Mouse (Mus musculus) embryonic facial prominence, embryonic 13.5 days (tissue): Measurements from ENCODE around the gene Surf6. TPM values are rescaled to one million over a fixed set of nuclear protein-coding genes. Genes with fewer than 3 reads are reported as not detected.
"Not testable (repeated sequence)": the region's sequence is repeated elsewhere in the genome, so short reads cannot be mapped to it uniquely, and the experiment has no call there.

ENCODE experiments used
- ATAC-seq: fragments of 200-750 bp; cut with Nextera tagmentation; 2 replicates; pipeline ENCODE4 v1.8.0; 2017; ENCODE audit warnings: low read depth; ENCODE audit not compliant: insufficient number of reproducible peaks, insufficient read depth, low FRiP score, low TSS enrichment
- H3K27ac ChIP-seq: fragments of 300-500 bp; sonication (generic); 2 replicates; pipeline ENCODE4 v1.5.1; 2015; ENCODE audit warnings: moderate library complexity, mild to moderate bottlenecking, inconsistent platforms
- H3K27me3 ChIP-seq: fragments of 300-500 bp; sonication (generic); 2 replicates; pipeline ENCODE4 v1.6.1; 2015; ENCODE audit warnings: mild to moderate bottlenecking, inconsistent platforms
- H3K36me3 ChIP-seq: fragments of 300-500 bp; sonication (generic); 2 replicates; pipeline ENCODE4 v1.6.1; 2015; ENCODE audit warnings: mild to moderate bottlenecking, inconsistent platforms
- H3K4me1 ChIP-seq: fragments of 300-500 bp; sonication (generic); 2 replicates; pipeline ENCODE4 v1.6.1; 2015; ENCODE audit warnings: inconsistent platforms
- H3K4me2 ChIP-seq: fragments of 300-500 bp; sonication (generic); 2 replicates; pipeline ENCODE4 v1.6.1; 2015; ENCODE audit warnings: moderate library complexity, mild to moderate bottlenecking, inconsistent platforms
- H3K4me3 ChIP-seq: fragments of 300-500 bp; sonication (generic); 2 replicates; pipeline ENCODE4 v1.5.1; 2015; ENCODE audit warnings: mild to moderate bottlenecking, inconsistent platforms
- H3K9ac ChIP-seq: fragments of 300-500 bp; sonication (generic); 2 replicates; pipeline ENCODE4 v1.6.1; 2015; ENCODE audit warnings: mild to moderate bottlenecking, inconsistent platforms
- H3K9me3 ChIP-seq: fragments of 300-500 bp; sonication (generic); 2 replicates; pipeline ENCODE4 v1.6.1; 2016; ENCODE audit warnings: inconsistent platforms
- WGBS: fragments of 180-500 bp; shearing (Covaris S2); methylation state at CpG from one replicate; pipeline ENCODE4 v1.1.7; 2015; ENCODE audit warnings: mixed read lengths; 5-methylcytosine and 5-hydroxymethylcytosine counted together
- polyA plus RNA-seq: library from polyadenylated mRNA; unstranded; fragments of >200 nt; fragmentation: Nextera tagmentation; extraction: Ambion mirVana; gene quantifications from 2 replicates; pipeline ENCODE4 v1.2.1, GENCODE M21; 2015

Gene Surf6
- polyA plus RNA-seq, 1 experiment from 2014 or later = 32.9 TPM

DNA sequence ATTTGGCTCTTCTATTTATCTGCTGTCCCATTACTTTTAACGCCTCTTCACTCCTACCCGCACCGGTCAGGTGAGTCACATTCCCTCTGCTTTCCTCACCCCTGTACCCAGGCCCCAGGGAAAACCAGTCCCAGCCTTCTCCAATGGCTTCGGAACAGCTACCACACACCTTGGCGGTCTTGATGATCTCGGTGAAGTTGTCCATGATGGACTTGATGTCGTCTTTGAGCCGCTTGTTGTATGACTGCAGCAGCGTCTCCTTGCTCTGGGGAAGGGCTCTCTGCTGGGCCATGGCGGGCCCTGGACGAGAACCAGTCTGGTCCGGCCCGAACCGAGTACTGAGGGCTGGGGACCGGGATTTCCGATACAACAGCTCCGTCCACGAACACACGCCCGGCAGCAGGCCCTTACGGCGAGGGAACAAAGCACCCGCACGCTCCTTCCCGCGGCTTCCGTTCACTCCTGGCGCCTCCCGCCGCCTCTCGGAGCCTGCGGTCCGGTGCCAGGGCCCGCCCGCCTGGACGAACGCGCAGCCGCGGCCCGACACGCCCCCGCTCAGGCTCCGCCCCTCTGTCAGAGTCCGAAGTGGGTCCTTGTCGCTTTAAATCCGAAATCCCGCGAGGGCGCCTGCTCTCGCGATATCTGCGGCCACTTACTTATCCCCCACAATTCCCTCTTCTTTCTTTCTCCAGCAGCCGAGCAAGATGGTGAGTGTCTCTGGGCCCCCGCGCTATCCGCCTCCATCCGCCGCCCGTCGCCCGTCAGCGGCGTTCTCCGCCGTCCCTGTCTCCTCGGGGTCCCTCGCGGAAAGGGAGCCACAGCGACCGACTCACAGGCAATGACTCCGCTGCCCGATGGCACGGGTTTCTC is 7.7 kb upstream of the Surf6 start, which contains the start of the genes Med22 and Rpl7a:
TSS of gene Med22 (minus strand) at position 554 of the 870 bp plus-strand sequence.
TSS of gene Rpl7a (plus strand) at position 641 of the 870 bp plus-strand sequence.
- Histone ChIP-seq H3K36me3 (peaks cover 66% of the 10 kb centered on the region), H3K4me2 (peak within 1 kb of the TSS; percentile 99), H3K27ac (peak within 1 kb of the TSS; percentile 93), H3K4me1 (peaks cover 44% of the 10 kb centered on the region), H3K9me3 (no peaks in the 10 kb centered on the region), H3K4me3 (peak within 1 kb of the TSS; percentile 88), H3K9ac (peak within 1 kb of the TSS; percentile 99), H3K27me3 (no peaks in the 10 kb centered on the region)
- under 1% methylated on average over 74 of the region's 74 CpGs for WGBS
- peak; percentile 87 for ATAC-seq

DNA sequence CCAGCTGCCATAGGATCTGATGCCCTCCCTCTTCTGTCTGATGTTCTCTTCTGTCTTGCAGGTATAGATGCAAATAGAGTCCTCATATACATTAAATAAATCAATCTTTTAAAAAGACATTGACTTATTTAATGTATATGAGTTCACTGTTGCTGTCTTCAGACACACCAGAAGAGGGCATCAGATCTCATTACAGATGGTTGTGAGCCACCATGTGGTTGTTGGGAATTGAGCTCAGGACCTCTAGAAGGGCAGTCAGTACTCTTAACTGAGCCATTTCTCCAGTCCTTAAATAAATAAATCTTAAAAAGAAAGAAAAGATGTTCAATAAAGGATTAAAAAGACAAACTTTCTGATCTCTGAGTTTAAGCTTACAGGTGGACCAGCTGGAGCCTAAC is 6.7 kb upstream of the Surf6 start:
- H3K9me3 ChIP-seq = no peaks in the 10 kb centered on the region
- peaks cover 35% of the 10 kb centered on the region for H3K4me1 ChIP-seq
- H3K27ac ChIP-seq = peak overlapping the region; percentile 93
- H3K36me3 ChIP-seq = peaks cover 70% of the 10 kb centered on the region
- ATAC-seq = no peak
- peak overlapping the region; percentile 79 for H3K4me2 ChIP-seq
- H3K27me3 ChIP-seq = no peaks in the 10 kb centered on the region
- H3K9ac ChIP-seq = peak overlapping the region; percentile 99
- peak overlapping the region; percentile 88 for H3K4me3 ChIP-seq

DNA sequence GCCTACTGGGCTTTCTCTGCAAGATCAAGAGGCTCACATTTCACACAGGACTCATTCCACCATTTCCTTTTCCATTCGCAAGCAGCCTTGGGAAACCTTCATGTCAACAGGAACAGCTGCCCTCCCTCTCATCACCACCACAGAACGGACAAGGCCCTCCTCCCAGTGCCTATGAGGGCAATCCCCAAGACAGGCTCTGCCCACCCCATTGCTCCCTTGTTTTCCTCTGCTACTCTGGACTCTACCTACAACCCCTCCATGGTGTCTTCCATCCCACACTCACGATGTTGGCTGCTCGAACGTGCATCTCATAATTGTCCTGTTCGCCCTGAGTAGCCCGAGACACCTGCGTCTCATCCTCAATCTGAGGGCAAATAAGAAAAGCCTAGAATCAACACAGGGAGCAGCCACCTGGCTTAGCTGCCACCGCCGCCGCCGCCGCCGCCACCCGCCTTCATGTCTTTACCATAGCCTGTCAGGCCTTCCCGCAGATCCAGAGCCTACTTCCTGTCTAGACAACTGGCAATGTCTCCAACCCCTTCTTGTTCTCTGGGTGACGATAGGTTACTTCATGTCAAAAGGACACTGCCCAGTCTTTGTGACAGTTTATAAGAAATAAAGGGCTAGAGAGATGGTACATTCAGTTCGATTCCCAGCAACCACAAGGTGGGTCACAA is 6.2 kb upstream of the Surf6 start:
- ATAC-seq = no peak
- no peak overlapping the region for H3K27ac ChIP-seq
- H3K4me3 ChIP-seq = peak overlapping the region; percentile 88
- H3K4me2 ChIP-seq = peak overlapping the region; percentile 79
- no peaks in the 10 kb centered on the region for H3K27me3 ChIP-seq
- peak overlapping the region; percentile 99 for H3K9ac ChIP-seq
- peaks cover 68% of the 10 kb centered on the region for H3K36me3 ChIP-seq
- peaks cover 39% of the 10 kb centered on the region for H3K4me1 ChIP-seq
- no peaks in the 10 kb centered on the region for H3K9me3 ChIP-seq
- 78% methylated on average over 18 of the region's 18 CpGs for WGBS

- H3K9ac ChIP-seq = no peak overlapping the region
- 58% methylated on average over 4 of the region's 4 CpGs for WGBS
- no peak for ATAC-seq
- H3K36me3 ChIP-seq = peaks cover 50% of the 10 kb centered on the region
- H3K4me1 ChIP-seq = peaks cover 37% of the 10 kb centered on the region
- no peaks in the 10 kb centered on the region for H3K27me3 ChIP-seq
- H3K9me3 ChIP-seq = no peaks in the 10 kb centered on the region
- no peak overlapping the region for H3K27ac ChIP-seq
- H3K4me2 ChIP-seq = no peak overlapping the region
- H3K4me3 ChIP-seq = no peak overlapping the region
Observed at GRCm38 (mm10) chr2:26907109-26907508, 4.4 kb upstream of the Surf6 start.

DNA sequence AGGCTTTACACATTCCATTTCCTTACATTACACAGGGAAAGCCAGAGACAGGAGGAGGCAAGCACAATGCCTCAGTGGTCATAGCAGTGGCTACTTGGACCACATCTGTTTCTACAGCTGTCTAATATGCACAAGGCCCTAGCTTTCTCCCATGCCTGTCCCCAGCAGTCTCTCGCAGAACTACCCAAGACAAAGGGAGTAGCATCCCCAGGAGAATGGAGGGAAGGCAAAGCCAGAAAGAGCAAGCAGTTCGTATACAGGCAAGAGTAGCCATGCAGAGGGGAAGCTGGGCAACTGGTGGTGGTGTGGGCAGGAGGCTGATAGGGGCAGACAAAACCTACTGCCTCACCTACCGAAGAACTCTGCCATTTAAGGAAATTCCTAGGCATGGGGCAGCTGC is 3.8 kb upstream of the Surf6 start:
- ATAC-seq = no peak
- Histone ChIP-seq H3K36me3 (peaks cover 43% of the 10 kb centered on the region), H3K27me3 (no peaks in the 10 kb centered on the region)

GRCm38 (mm10) chr2:26905936-26906335 is 3.3 kb upstream of the Surf6 start:
- 86% methylated on average over 2 of the region's 2 CpGs for WGBS
- Histone ChIP-seq H3K4me2 (no peak overlapping the region), H3K36me3 (peaks cover 41% of the 10 kb centered on the region), H3K9ac (no peak overlapping the region), H3K9me3 (no peaks in the 10 kb centered on the region), H3K4me3 (no peak overlapping the region), H3K27me3 (no peaks in the 10 kb centered on the region), H3K27ac (no peak overlapping the region), H3K4me1 (peaks cover 41% of the 10 kb centered on the region)
- ATAC-seq = no peak

More for the DNA sequence above, 3.8 kb upstream of the Surf6 start:
- peaks cover 37% of the 10 kb centered on the region for H3K4me1 ChIP-seq
- no peak overlapping the region for H3K27ac ChIP-seq
- H3K4me2 ChIP-seq = no peak overlapping the region
- 93% methylated on average over 3 of the region's 3 CpGs for WGBS
- H3K9me3 ChIP-seq = no peaks in the 10 kb centered on the region
- no peak overlapping the region for H3K4me3 ChIP-seq
- no peak overlapping the region; the same call in 1 of the 2 replicates for H3K9ac ChIP-seq

DNA sequence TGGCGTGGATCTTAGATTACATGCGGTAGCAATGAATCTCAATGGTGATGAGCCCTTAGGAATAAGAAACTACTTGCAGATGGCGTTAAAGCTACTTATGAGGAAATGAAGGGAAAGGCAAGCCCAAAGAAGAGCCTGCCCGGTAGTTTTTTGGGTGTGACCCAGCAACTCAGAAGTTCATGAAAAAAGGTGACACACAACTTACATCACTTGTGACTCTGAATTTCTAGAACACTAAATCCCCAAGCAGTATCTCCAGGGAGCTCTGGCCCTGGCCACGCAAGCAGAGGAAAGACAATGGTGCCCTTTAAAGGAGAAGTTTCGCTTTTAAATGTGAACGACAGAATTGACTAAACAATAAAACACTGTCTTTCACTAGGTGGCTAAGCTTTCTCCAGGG is 632 bp upstream of the Surf6 start:
- H3K27ac ChIP-seq = peak overlapping the region; percentile 91
- ATAC-seq = no peak
- H3K4me2 ChIP-seq = peak overlapping the region; percentile 84
- H3K9ac ChIP-seq = peak overlapping the region; percentile 85
- H3K4me1 ChIP-seq = peaks cover 27% of the 10 kb centered on the region
- H3K27me3 ChIP-seq = no peaks in the 10 kb centered on the region
- WGBS = 8% methylated on average over 7 of the region's 7 CpGs
- H3K4me3 ChIP-seq = peak overlapping the region; percentile 82
- no peaks in the 10 kb centered on the region for H3K9me3 ChIP-seq
- H3K36me3 ChIP-seq = peaks cover 59% of the 10 kb centered on the region

DNA sequence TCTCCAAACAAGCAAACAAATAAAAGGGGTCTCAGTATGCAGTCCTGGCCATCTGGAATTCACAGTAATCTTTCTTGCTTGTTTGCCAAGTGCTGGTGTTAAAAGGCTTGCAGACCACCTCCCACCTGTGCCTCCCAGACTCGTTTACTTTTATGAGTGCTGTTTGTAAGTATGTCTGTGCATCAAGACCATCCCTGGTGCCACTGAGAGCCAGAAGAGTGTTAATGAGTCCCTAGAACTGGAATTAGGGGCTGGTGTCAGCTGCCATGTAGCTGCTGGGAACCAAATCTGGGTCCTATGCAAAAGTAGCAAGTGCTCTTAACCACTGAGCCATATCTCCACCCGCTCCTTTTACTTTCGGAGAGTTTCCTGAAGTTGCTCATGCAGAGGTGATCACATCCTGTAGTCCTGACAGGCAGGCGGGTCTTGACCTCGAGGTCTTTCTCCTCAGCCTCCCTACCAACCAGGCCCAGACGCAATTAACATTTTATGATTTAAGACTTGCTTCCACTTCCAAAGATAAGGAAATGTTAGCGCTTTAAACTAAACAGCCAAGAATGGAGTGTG is 762 bp downstream of the Surf6 start:
- Histone ChIP-seq H3K4me1 (peaks cover 20% of the 10 kb centered on the region), H3K27ac (peak overlapping the region; percentile 91; the same call in 1 of the 2 replicates), H3K27me3 (no peaks in the 10 kb centered on the region), H3K4me3 (peak overlapping the region; percentile 82), H3K4me2 (peak overlapping the region; percentile 84), H3K9me3 (no peaks in the 10 kb centered on the region), H3K36me3 (peaks cover 59% of the 10 kb centered on the region), H3K9ac (peak overlapping the region; percentile 85)
- 10% methylated on average over 7 of the region's 7 CpGs for WGBS
- ATAC-seq = no peak

GRCm38 (mm10) chr2:26900731-26901130 is 1.9 kb downstream of the Surf6 start:
- WGBS = 60% methylated on average over 1 of the region's 1 CpGs
- no peak overlapping the region for H3K27ac ChIP-seq
- H3K4me3 ChIP-seq = no peak overlapping the region
- no peak for ATAC-seq
- H3K27me3 ChIP-seq = no peaks in the 10 kb centered on the region
- H3K4me2 ChIP-seq = no peak overlapping the region
- peaks cover 59% of the 10 kb centered on the region for H3K36me3 ChIP-seq
- H3K9ac ChIP-seq = no peak overlapping the region
- no peaks in the 10 kb centered on the region for H3K9me3 ChIP-seq
- peaks cover 20% of the 10 kb centered on the region for H3K4me1 ChIP-seq

DNA sequence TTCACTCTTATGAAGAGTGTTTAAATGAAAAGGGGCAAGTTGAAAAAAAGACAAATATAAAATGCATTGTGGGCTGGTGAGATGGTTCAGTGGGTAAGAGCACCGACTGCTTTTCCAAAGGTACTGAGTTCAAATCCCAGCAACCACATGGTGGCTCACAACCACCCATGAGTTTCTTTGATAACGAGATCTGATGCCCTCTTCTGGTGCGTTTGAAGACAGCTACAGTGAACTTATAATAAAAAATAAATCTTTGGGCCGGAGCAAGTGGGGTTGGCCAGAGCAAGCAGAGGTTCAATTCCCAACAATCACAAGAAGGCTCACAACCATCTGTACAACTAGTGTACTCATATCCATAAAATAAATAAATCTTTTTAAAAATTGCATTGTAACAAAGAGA is 6.8 kb downstream of the Surf6 start:
- Histone ChIP-seq H3K36me3 (peaks cover 89% of the 10 kb centered on the region), H3K9me3 (no peaks in the 10 kb centered on the region), H3K4me1 (no peaks in the 10 kb centered on the region), H3K4me3 (no peak overlapping the region), H3K9ac (no peak overlapping the region), H3K27me3 (no peaks in the 10 kb centered on the region), H3K27ac (no peak overlapping the region), H3K4me2 (no peak overlapping the region)
- no peak for ATAC-seq
- WGBS = 90% methylated on average over 4 of the region's 4 CpGs

DNA sequence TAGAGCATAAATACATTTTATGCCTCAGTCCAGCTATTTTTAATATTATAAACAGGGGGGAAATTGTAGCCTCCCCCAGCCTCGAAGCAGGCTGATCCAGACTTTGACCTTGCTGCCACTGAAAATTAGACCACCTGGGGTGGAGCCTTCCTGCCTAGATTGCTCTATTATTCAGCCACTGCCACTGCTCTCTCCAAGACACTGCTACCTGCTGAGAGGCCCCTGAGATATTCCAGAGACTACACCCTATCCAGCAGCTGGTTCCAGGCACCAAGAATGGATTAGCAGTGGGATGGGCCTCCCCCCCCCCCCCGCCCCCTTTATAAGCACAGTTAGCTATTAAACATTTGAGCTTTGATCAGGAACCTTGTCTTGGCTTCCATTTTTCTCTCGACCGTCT is 16.5 kb downstream of the Surf6 start:
- not testable (repeated sequence) for H3K9me3 ChIP-seq, H3K27me3 ChIP-seq, H3K4me1 ChIP-seq, H3K9ac ChIP-seq, ATAC-seq, H3K4me2 ChIP-seq, H3K27ac ChIP-seq, H3K4me3 ChIP-seq
- peaks cover 37% of the 10 kb centered on the region for H3K36me3 ChIP-seq
- WGBS = 64% methylated on average over 4 of the region's 4 CpGs
